Mouse (Mus musculus): Measurements from ENCODE around the gene Lrp2. TPM values are rescaled to one million over a fixed set of nuclear protein-coding genes. Genes with fewer than 3 reads are reported as not detected.

Gene Lrp2
- polyA plus RNA-seq, 1 experiment from 2014 or later: 0.08 TPM

DNA sequence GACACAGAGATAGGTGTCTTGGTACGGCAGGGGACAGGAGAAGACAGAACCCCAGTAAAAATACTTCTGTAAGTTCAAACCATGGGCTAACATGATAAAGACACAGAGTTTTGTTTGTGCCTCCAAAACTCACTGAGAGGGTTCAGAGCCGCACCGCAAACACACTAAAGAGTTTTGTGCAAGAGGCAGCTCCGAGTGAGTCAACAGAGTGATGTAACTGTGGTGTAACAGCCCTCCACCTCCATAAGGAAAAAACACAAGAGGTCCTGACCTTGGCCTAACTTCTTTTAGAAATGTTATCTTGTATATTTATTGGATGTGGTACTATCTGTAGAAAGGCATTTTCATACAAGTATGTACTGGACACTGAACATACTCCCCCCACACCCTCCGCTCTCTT lies 180.2 kb downstream of the Lrp2 start:
- no peak for DNase-seq (ENCODE audit: low spot score)

DNA sequence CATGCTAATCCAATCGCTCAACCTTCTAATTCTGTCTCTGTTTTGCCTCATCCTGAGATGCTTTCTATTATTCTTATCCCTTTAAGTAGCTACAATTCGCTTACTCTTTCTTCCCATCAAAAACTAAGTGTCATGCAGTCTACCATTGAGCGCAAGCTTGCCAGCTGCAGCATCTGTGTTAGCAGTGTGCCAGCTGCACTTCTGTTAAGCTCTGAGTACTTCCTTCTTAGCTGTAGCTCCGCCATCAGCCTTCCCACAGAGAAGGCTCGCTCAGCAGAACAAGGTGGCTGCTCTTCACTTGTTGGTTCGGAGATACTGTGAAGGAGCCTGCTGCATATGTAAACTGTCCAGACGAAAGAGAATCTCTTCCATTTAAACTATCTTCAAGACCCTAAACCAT lies 183.6 kb downstream of the Lrp2 start:
- no peak for DNase-seq (ENCODE audit: low spot score)

DNA sequence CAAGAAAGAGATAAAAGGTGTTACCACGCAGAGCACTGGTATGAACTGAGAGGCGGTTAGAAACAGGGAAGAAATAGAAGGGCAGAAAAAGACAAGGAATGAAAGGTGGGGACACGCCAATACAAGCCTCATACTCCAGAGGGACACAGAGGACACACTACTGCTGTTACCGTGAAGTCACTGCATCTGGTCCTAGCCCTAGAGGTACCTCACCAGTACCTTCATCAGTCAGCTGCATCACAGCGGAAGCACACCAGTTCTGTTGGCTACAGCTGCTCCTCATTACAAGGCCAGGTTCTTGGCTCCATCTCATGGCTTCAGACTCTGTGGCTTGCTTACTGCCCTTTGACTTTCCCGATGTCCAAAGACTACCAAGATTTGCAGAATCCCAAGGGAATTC lies 184.0 kb downstream of the Lrp2 start:
- DNase-seq (ENCODE audit: low spot score): no peak

DNA sequence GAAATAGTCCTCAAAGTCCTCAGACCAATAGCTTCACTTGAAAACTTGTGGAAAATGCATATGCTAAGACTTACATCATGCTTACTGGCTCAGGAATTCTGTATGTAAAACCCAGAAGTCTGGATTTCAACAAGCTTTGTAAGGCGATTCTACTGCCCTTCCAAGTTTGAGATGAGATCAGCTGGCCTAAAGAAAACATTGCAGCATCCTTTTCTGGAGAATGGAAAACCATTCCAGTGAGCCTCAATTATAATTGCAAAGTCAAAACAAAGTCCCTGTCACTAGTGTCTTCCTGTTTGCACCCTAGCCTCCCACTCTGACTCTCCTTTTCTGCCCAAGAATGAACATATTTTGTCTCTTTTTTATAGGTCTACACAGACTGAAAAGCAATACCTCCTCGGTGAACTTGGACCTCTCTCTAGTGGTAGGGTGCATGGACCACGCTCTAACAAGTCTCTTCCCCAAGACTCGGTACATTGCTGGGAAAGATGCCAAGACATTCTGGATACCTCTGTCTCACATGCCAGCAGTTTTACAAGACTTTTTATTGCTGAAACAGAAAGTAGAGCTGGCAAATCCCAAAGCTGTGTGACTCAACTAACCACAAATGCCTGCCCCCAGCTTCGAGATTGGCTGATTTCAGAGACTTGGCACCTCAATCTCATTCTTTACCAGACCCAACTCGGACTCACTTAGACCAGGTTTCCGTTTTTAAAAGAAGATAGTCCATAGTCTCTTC lies 184.8 kb downstream of the Lrp2 start:
- DNase-seq (ENCODE audit: low spot score): no peak

DNA sequence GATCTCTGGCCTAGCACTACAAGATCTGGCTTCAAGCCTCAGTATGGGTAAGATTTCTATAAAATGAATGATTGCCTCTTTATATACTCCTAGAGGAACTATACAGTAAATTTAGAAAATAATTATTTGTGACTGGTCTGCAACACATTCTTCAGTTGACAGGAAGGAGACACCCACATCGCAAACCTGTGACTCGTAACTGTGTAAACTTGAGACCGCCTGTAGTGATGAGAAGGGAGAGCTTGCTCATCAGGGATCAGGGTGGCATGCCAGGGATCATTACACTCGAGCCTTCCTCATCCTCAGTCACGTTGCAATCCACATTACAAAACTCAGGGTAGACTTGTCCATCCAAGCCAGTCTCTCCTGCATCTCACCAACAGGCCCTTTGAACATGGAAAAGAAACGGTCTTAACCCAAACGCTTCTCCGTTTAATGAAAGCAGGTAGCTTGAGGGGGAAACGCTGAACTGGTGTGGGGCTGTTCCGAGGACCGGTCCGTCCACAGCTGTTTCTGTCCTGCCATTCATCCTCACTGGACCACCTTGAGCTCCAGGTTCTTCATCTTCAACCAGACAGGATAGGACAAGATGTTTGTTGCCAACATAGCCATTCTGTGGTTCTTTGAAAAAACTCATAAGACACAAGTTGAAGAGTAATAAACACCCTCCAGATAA lies 189.0 kb downstream of the Lrp2 start:
- no peak for DNase-seq (ENCODE audit: low spot score)

DNA sequence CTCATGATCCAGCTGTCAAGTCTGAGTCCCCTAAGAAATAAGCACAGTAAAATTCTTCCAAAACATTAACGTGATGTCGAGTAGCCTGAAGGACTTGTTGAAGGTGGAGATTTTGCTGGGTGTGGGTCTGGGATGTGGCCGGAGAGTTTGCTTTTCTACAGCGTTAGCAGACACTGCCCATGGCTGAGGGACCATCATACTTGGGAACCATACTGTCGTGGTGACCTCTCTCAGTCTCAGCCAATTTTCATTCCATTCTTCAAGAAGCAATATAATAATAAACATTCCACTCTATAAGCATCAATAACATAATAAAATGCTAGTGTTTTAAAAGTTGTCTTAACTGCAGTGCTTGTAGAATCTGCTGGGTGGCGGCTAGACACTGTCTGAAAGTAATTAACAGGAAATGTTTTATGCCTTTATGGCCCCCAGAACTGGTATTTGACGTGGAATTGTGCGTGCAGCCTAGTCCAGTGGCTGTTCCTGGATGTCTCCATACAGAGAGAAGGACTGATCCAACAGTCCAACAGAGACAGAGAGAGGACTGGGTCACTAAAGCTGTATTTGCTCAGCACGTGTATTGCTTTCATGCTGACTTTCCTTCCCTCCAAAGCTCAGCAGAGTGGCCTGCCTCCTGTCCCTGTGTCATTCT lies 190.1 kb downstream of the Lrp2 start:
- DNase-seq (ENCODE audit: low spot score): no peak

DNA sequence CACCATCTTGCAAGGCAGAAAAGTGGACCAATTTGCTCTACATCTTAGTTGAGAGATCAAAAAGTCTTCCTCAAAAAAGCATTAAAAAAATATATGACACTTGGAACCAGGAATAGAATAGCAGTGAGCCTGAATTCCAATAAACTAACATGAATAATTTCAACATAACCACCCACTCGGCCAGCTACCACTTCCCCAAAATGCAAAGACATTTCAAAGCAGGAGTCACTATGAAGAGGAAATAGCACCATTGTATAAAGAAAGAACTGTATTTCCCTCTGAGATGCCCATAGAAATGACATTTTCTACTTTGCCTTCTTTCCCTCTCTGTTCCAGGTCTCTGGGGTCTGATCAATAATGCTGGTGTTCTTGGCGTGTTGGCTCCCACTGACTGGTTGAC lies 191.9 kb downstream of the Lrp2 start:
- no peak for DNase-seq (ENCODE audit: low spot score)

DNA sequence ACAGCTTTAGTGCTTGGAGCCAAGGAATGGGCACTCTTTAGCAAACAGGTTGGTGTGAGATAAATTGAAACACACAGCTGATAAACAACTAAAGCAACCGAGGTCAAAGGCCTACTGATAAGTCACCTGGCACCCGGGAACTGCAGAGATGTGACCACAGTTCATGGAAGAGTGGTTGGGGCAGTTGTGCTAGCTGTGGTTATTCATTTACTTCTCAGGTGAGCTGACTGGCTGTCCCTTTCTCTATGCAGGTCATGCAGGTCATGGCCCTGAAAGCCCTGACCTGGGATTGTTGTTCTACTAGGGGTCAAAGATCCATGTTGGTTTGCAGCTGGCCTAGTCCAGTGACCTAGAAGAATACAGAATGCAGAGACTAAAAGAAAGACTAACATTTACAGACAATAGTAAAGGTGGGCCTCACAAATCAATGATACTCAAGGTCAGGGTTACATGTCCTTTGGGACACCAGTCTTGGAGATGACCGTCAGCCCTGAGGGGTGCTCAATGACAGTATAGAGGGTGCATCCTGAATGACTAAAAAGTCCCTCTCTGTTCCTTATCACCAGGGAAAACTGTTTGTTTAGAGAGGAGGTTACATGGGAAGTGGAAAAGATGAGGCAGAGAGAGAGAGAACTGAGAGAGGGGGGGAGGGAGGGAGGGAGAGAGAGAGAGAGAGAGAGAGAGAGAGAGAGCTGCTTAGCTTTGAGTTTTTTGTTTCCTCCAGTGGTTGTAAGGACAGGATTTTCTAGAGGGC lies 199.6 kb downstream of the Lrp2 start:
- no peak for DNase-seq (ENCODE audit: low spot score)

DNA sequence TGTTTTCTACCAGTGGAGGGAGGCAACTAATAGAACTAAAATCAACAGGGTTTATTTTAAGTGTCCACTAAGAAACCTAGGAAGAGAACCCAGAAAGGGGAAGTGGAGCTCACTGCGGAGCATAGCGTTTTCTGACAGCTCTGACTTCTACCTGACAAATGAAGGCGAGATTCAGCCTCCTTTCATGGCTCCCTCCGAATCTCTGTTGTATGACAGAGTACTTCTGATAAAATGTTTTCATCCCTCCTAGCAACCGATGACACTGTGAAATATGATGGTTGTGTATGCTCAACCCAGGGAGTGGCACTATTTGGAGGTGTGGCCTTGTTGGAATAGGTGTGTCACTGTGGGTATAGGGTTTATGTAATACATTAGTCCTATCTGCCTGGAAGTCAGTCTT lies 203.0 kb downstream of the Lrp2 start:
- no peak for DNase-seq (ENCODE audit: low spot score)

DNA sequence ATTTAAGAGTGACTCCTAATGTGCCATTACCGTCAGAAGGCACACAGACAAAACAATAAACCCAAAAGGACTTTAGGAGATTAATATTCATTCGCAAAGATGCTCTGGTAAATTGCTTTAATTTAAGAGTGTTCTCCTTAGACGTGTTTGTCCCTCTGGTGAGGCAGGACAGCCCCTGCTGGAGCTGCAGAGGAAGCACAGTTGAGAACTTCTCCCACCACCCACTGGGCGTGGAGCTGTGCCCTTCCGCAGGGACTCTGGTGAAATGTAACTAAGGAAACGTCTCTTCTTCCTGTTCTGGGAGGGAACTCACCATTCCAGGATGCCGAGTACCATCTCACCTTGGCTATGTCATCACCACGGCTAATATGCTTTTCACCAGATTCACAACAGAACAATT lies 204.1 kb downstream of the Lrp2 start:
- no peak for DNase-seq (ENCODE audit: low spot score)

DNA sequence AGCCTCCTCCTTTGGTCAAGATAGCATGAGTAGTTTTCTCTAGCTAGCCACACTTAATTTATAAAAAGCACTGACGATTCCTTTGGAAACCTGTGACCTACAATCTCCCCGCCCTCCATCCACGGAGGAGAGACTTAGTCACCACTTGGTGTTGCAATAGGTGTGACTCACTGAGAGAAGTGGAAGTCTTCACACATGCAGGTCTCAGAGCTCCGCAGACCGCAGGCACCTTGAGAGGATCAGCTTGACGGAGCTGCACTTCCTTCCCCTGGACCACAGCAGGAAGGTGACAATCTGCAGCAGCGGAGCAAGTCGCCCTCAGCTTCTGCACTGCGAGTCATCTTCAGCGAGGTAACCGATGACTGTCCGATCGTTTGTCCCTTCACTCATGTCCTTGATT lies 205.6 kb downstream of the Lrp2 start, which contains the start of gene Dhrs9:
Dhrs9 (plus strand) TSS at position 165 of the 400 bp plus-strand sequence.
- DNase-seq (ENCODE audit: low spot score): peak; percentile 13

DNA sequence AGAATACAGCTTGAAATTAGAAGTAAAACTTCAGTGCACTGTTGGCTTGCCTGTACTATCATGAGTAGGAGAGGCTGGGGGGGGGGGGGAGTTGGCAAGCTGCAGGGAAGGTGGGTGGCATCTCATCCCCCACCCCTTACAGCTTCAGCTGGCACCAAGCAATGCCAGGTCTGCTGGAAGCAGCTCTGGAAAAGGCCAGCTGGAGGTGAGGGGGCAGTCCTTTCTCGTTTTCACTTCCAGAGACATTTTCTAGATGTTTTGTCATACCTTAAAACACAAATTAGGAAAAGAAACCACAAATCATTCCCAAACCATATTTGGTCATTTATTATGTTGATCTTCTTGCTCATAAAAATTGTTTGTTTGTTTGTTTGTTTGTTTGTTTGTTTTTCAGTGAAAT lies 206.1 kb downstream of the Lrp2 start:
- DNase-seq (ENCODE audit: low spot score): no peak

DNA sequence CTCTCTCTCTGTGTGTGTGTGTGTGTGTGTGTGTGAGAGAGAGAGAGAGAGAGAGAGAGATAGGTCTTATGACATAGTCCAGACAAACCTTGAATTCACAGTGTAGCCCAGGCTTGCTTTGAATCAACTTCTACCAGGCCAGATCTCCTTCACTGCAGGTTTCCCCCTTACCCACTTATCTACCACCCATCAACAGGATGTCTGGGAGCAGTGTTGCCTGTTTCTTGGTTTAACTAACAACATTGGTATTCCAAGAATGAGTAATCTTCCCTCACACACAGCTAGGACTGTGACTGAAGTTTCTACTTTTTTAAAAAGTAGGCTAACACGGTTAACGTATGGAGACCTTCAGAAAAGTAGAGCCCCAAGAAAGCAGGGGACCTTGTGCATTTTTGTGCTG lies 209.1 kb downstream of the Lrp2 start:
- no peak for DNase-seq (ENCODE audit: low spot score)

Other genes with a start within 250 kb of the Lrp2 start
- gene Abcb11, start 243.4 kb downstream of the Lrp2 start, polyA plus RNA-seq (2015; fragmentation: Nextera tagmentation; extraction: Ambion mirVana): 0.07 and 0.30 TPM in 2 replicates
- gene Dhrs9, start 205.6 kb downstream of the Lrp2 start, polyA plus RNA-seq (2015; fragmentation: Nextera tagmentation; extraction: Ambion mirVana): 0.03 and 0.08 TPM in 2 replicates
- gene Bbs5, start 61.1 kb upstream of the Lrp2 start, polyA plus RNA-seq (2015; fragmentation: Nextera tagmentation; extraction: Ambion mirVana): 8.9 and 10.2 TPM in 2 replicates
- gene Klhl41, start 84.1 kb upstream of the Lrp2 start, polyA plus RNA-seq (2015; fragmentation: Nextera tagmentation; extraction: Ambion mirVana): 0.51 and 0.82 TPM in 2 replicates
- 7.0 and 7.7 TPM in 2 replicates for gene Fastkd1, start 127.5 kb upstream of the Lrp2 start, polyA plus RNA-seq (2015; fragmentation: Nextera tagmentation; extraction: Ambion mirVana)
- 127 and 139 TPM in 2 replicates for gene Ppig, start 136.5 kb upstream of the Lrp2 start, polyA plus RNA-seq (2015; fragmentation: Nextera tagmentation; extraction: Ambion mirVana)
- 2.0 TPM in 2 replicates for gene Ccdc173, start 203.5 kb upstream of the Lrp2 start, polyA plus RNA-seq (2015; fragmentation: Nextera tagmentation; extraction: Ambion mirVana)
- 36.2 and 38.6 TPM in 2 replicates for gene Phospho2, start 203.6 kb upstream of the Lrp2 start, polyA plus RNA-seq (2015; fragmentation: Nextera tagmentation; extraction: Ambion mirVana)
- 7.4 and 11.0 TPM in 2 replicates for gene Klhl23, start 235.9 kb upstream of the Lrp2 start, polyA plus RNA-seq (2015; fragmentation: Nextera tagmentation; extraction: Ambion mirVana)

Data from thymus, postnatal 0 days (tissue).